Mouse (Mus musculus) stomach, embryonic 16.5 days (tissue): Measurements from ENCODE around the gene Trim66. TPM values are rescaled to one million over a fixed set of nuclear protein-coding genes. Genes with fewer than 3 reads are reported as not detected.
A peak's percentile ranks its signal among the peaks of the same experiment; 100 is the strongest.

ENCODE experiments used
- ATAC-seq: fragments of 200-750 bp; cut with Nextera tagmentation; 2 replicates; pipeline ENCODE4 v1.8.0; 2017; ENCODE audit warnings: moderate number of reproducible peaks, moderate TSS enrichment; ENCODE audit not compliant: insufficient read depth, low FRiP score
- H3K27ac ChIP-seq: fragments of 300-500 bp; sonication (generic); 2 replicates; pipeline ENCODE4 v1.5.1; 2014; ENCODE audit warnings: low read length
- H3K27me3 ChIP-seq: fragments of 300-500 bp; sonication (generic); 2 replicates; pipeline ENCODE4 v1.6.1; 2014; ENCODE audit warnings: low read length, control low read depth, mixed read lengths; ENCODE audit not compliant: control insufficient read depth, insufficient read depth
- H3K36me3 ChIP-seq: fragments of 300-500 bp; sonication (generic); 2 replicates; pipeline ENCODE4 v1.6.1; 2014; ENCODE audit warnings: low read length; ENCODE audit not compliant: control insufficient read depth, insufficient read depth
- H3K4me1 ChIP-seq: fragments of 300-500 bp; sonication (generic); 2 replicates; pipeline ENCODE4 v1.6.1; 2014; ENCODE audit warnings: low read length, control low read depth, mixed read lengths; ENCODE audit not compliant: control insufficient read depth, insufficient read depth
- H3K4me2 ChIP-seq: fragments of 300-500 bp; sonication (generic); 2 replicates; pipeline ENCODE4 v1.6.1; 2014; ENCODE audit warnings: low read depth, low read length, mixed read lengths
- H3K4me3 ChIP-seq: fragments of 300-500 bp; sonication (generic); replicated peaks from 2 replicates; pipeline ENCODE4 v1.5.1; 2014; ENCODE audit warnings: mild to moderate bottlenecking, low read length
- H3K9ac ChIP-seq: fragments of 300-500 bp; sonication (generic); 2 replicates; pipeline ENCODE4 v1.6.1; 2014; ENCODE audit warnings: low read length
- H3K9me3 ChIP-seq: fragments of 300-500 bp; sonication (generic); replicated peaks from 2 replicates; pipeline ENCODE4 v1.6.1; 2016; ENCODE audit warnings: low read length, control low read depth; ENCODE audit not compliant: control insufficient read depth
- WGBS: fragments of 180-500 bp; shearing (Covaris S2); extraction: QIAGEN DNeasy Blood & Tissue Kit; methylation state at CpG from one replicate; pipeline ENCODE4 v1.1.7; 2014; 5-methylcytosine and 5-hydroxymethylcytosine counted together
- polyA plus RNA-seq: library from polyadenylated mRNA; unstranded; fragments of >200 nt; fragmentation: Nextera tagmentation; extraction: Ambion mirVana; gene quantifications from 2 replicates; pipeline ENCODE4 v1.2.1, GENCODE M21; 2015

Trim66 gene
- 0.02 and 0.09 TPM in 2 replicates for polyA plus RNA-seq

- no peaks in the 10 kb centered on the region for H3K27me3 ChIP-seq
- ATAC-seq = no peak
- WGBS = 86% methylated on average over 4 of the region's 4 CpGs
Measured at GRCm38 (mm10) chr7:109508034-109508433, at the start of gene Trim66. Gene Trim66, minus strand, starts transcription at chr7:109508134.

GRCm38 (mm10) chr7:109546726-109547125 lies 38.8 kb upstream of the Trim66 start:
- no peak for ATAC-seq
- Histone ChIP-seq H3K27ac (no peak overlapping the region), H3K36me3 (no peaks in the 10 kb centered on the region), H3K9ac (no peak overlapping the region), H3K4me1 (0 out of 2 replicates have a peak, but pooled peaks cover 4% of the 10 kb centered on the region), H3K4me2 (no peak overlapping the region), H3K4me3 (no peak overlapping the region), H3K27me3 (no peaks in the 10 kb centered on the region), H3K9me3 (no peaks in the 10 kb centered on the region)
- 78% methylated on average over 5 of the region's 5 CpGs for WGBS

More at GRCm38 (mm10) chr7:109508034-109508433, at the start of gene Trim66:
- H3K9me3 ChIP-seq = no peaks in the 10 kb centered on the region
- no peak within 1 kb of the TSS for H3K4me3 ChIP-seq
- no peak within 1 kb of the TSS for H3K4me2 ChIP-seq
- no peaks in the 10 kb centered on the region for H3K36me3 ChIP-seq
- no peaks in the 10 kb centered on the region for H3K4me1 ChIP-seq
- H3K27ac ChIP-seq = no peak within 1 kb of the TSS
- 0 out of 2 replicates have a peak within 1 kb of the TSS, but pooled peaks have one; percentile 18 for H3K9ac ChIP-seq

GRCm38 (mm10) chr7:109546186-109546585 lies 38.3 kb upstream of the Trim66 start:
- no peaks in the 10 kb centered on the region for H3K9me3 ChIP-seq
- no peak overlapping the region for H3K27ac ChIP-seq
- H3K36me3 ChIP-seq = no peaks in the 10 kb centered on the region
- no peak overlapping the region for H3K9ac ChIP-seq
- no peaks in the 10 kb centered on the region for H3K27me3 ChIP-seq
- WGBS = 85% methylated on average over 2 of the region's 2 CpGs
- H3K4me3 ChIP-seq = no peak overlapping the region
- ATAC-seq = no peak
- H3K4me2 ChIP-seq = no peak overlapping the region
- H3K4me1 ChIP-seq = 0 out of 2 replicates have a peak, but pooled peaks cover 4% of the 10 kb centered on the region

GRCm38 (mm10) chr7:109545255-109545993 lies 37.5 kb upstream of the Trim66 start:
- H3K9me3 ChIP-seq = no peaks in the 10 kb centered on the region
- H3K4me1 ChIP-seq = 0 out of 2 replicates have a peak, but pooled peaks cover 4% of the 10 kb centered on the region
- H3K27ac ChIP-seq = peak overlapping the region; percentile 67
- no peak overlapping the region for H3K9ac ChIP-seq
- H3K4me2 ChIP-seq = no peak overlapping the region
- 0 out of 2 replicates have a peak, but pooled peaks cover 3% of the 10 kb centered on the region for H3K36me3 ChIP-seq
- no peak overlapping the region for H3K4me3 ChIP-seq
- H3K27me3 ChIP-seq = no peaks in the 10 kb centered on the region
- peak; percentile 78; the same call in 1 of the 2 replicates for ATAC-seq
- 70% methylated on average over 10 of the region's 10 CpGs for WGBS

GRCm38 (mm10) chr7:109544792-109545191 lies 36.9 kb upstream of the Trim66 start:
- H3K27me3 ChIP-seq = no peaks in the 10 kb centered on the region
- H3K27ac ChIP-seq = peak overlapping the region; percentile 67

GRCm38 (mm10) chr7:109542364-109542628 lies 34.4 kb upstream of the Trim66 start:
- Histone ChIP-seq H3K36me3 (0 out of 2 replicates have a peak, but pooled peaks cover 5% of the 10 kb centered on the region), H3K4me2 (no peak overlapping the region)
- no peak for ATAC-seq

More at GRCm38 (mm10) chr7:109544792-109545191, 36.9 kb upstream of the Trim66 start:
- Histone ChIP-seq H3K4me3 (no peak overlapping the region), H3K4me1 (0 out of 2 replicates have a peak, but pooled peaks cover 4% of the 10 kb centered on the region), H3K36me3 (0 out of 2 replicates have a peak, but pooled peaks cover 3% of the 10 kb centered on the region), H3K4me2 (no peak overlapping the region), H3K9me3 (no peaks in the 10 kb centered on the region), H3K9ac (no peak overlapping the region)
- WGBS = 67% methylated on average over 5 of the region's 5 CpGs
- no peak for ATAC-seq

GRCm38 (mm10) chr7:109541609-109542363 lies 33.9 kb upstream of the Trim66 start:
- Histone ChIP-seq H3K36me3 (0 out of 2 replicates have a peak, but pooled peaks cover 5% of the 10 kb centered on the region), H3K4me1 (0 out of 2 replicates have a peak, but pooled peaks cover 4% of the 10 kb centered on the region), H3K27ac (peak overlapping the region; percentile 36; the same call in 1 of the 2 replicates), H3K9ac (no peak overlapping the region), H3K4me3 (no peak overlapping the region), H3K9me3 (no peaks in the 10 kb centered on the region), H3K27me3 (no peaks in the 10 kb centered on the region), H3K4me2 (no peak overlapping the region)
- no peak for ATAC-seq
- WGBS = 79% methylated on average over 10 of the region's 10 CpGs

More at GRCm38 (mm10) chr7:109542364-109542628, 34.4 kb upstream of the Trim66 start:
- no peak overlapping the region for H3K9ac ChIP-seq
- no peaks in the 10 kb centered on the region for H3K27me3 ChIP-seq
- no peaks in the 10 kb centered on the region for H3K9me3 ChIP-seq
- no peak overlapping the region for H3K4me3 ChIP-seq
- 0 out of 2 replicates have a peak, but pooled peaks cover 4% of the 10 kb centered on the region for H3K4me1 ChIP-seq
- H3K27ac ChIP-seq = peak overlapping the region; percentile 36; the same call in 1 of the 2 replicates
- 79% methylated on average over 3 of the region's 3 CpGs for WGBS

- Histone ChIP-seq H3K27ac (no peak overlapping the region), H3K4me1 (0 out of 2 replicates have a peak, but pooled peaks cover 4% of the 10 kb centered on the region), H3K27me3 (no peaks in the 10 kb centered on the region), H3K4me2 (no peak overlapping the region), H3K4me3 (no peak overlapping the region), H3K9me3 (no peaks in the 10 kb centered on the region), H3K36me3 (0 out of 2 replicates have a peak, but pooled peaks cover 5% of the 10 kb centered on the region), H3K9ac (no peak overlapping the region)
- no peak for ATAC-seq
Measured at GRCm38 (mm10) chr7:109540902-109541301, 33.0 kb upstream of the Trim66 start.
